Mouse (Mus musculus): Measurements from ENCODE around the gene Hoxc6.

GRCm38 (mm10) chr15:102977423-102977974 is 20.6 kb upstream of the Hoxc6 start:
- TF ChIP-seq CTCF (IDR thresholded peaks at IDR 0.05; ENCODE audit: low read depth) (no peak), EP300 (IDR thresholded peaks at IDR 0.05; ENCODE audit: low read depth) (no peak)
